Mouse (Mus musculus) bone marrow, adult 2 months (tissue): Measurements from ENCODE around the gene Hsd3b6. TPM values are rescaled to one million over a fixed set of nuclear protein-coding genes. Genes with fewer than 3 reads are reported as not detected.

Source experiments
- H3K27ac ChIP-seq: fragments of 200-500 bp; 2 replicates; pipeline ENCODE4 v1.5.1; 2012; ENCODE audit warnings: low read depth, mild to moderate bottlenecking, control low read depth, inconsistent platforms, low read length; ENCODE audit not compliant: control insufficient read depth, poor library complexity, insufficient read depth
- H3K4me1 ChIP-seq: fragments of 200-500 bp; 2 replicates; pipeline ENCODE4 v1.6.1; 2011; ENCODE audit warnings: low read length; ENCODE audit not compliant: control insufficient read depth, insufficient read depth
- H3K4me3 ChIP-seq: fragments of 200-500 bp; replicated peaks from 2 replicates; pipeline ENCODE3; 2011; ENCODE audit warnings: mild to moderate bottlenecking, low read depth, low read length, control low read depth; ENCODE audit not compliant: control insufficient read depth
- CTCF ChIP-seq: fragments of 200-500 bp; IDR thresholded peaks from 2 replicates; pipeline ENCODE4 v1.5.1; 2011; ENCODE audit warnings: low read length, control low read depth; ENCODE audit not compliant: control insufficient read depth, insufficient read depth
- POLR2A ChIP-seq: fragments of 200-500 bp; IDR thresholded peaks from 2 replicates; pipeline ENCODE4 v1.6.1; 2011; ENCODE audit warnings: low read depth, mild to moderate bottlenecking, control low read depth, low read length, borderline replicate concordance; ENCODE audit not compliant: control insufficient read depth
- WGBS: fragments of 180-500 bp; shearing (Covaris S2); methylation state at CpG from one replicate; pipeline ENCODE4 v1.1.7; 2018; 5-methylcytosine and 5-hydroxymethylcytosine counted together
- polyA plus RNA-seq: library from polyadenylated mRNA; stranded (reverse); fragments of >200 nt; gene quantifications from 2 replicates; pipeline ENCODE4 v1.2.4, GENCODE M21; 2011; ENCODE audit warnings: low replicate concordance; ENCODE audit not compliant: missing spikeins, insufficient read depth, insufficient read length

Gene Hsd3b6
- polyA plus RNA-seq: not detected in 2 replicates

DNA sequence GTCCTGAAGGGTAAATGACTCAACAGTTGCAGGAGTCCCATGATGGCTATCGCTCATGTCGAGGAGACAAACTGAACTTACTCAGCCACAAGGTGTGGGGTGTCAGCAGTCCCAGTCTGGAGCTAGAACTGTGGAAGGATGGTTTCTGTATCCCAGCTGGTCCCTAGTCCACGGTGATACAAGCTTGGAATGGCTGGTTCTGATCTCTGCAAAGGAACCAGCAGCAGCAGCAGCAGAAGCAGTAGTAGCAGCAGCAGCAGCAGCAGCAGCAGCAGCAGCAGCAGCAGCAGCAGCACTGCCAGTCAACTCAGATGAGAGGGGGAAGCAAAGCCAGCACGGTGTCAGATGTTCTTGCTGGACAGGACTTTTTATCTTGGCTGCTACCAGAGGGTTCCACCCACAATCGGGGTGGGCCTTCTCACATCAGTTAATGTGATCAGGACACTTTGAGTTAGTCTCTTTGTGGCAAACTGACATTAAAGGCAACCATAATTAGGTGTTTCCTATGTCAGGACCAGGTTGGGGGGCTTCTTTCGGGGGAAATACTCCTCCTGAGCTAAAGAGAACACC is at the start of gene Hsd3b6:
Gene Hsd3b6, minus strand, starts transcription at position 343 of the 570 bp plus-strand sequence.
- Histone ChIP-seq H3K4me3 (no peak within 1 kb of the TSS), H3K27ac (no peak within 1 kb of the TSS), H3K4me1 (no peaks in the 10 kb centered on the region)
- TF ChIP-seq POLR2A (no peak), CTCF (no peak)
- WGBS: 61% methylated on average over 6 of the region's 6 CpGs

DNA sequence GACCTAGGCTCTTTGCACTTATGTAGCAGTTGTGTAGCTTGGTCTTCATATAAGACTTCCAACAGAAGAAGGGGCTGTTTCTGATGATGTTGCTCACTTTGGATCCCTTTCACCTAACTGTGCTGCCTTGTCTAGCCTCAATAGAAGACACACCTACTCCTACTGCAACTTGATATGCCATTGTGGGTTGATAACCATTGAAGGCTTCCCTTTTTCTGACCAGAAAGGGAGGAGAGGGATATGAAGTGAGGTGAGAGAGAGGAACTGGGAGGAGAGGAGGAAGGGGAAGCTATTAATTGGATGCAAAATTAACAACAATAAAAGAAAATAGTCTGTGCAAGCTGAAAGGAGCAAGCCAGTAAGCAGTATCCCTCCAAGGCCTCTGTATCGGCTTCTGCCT is 48.6 kb upstream of the Hsd3b6 start:
- WGBS: 79% methylated on average over 1 of the region's 1 CpGs
- no peak overlapping the region for H3K4me3 ChIP-seq
- no peak overlapping the region for H3K27ac ChIP-seq
- no peaks in the 10 kb centered on the region for H3K4me1 ChIP-seq
- no peak for TF ChIP-seq CTCF
- TF ChIP-seq POLR2A: no peak

DNA sequence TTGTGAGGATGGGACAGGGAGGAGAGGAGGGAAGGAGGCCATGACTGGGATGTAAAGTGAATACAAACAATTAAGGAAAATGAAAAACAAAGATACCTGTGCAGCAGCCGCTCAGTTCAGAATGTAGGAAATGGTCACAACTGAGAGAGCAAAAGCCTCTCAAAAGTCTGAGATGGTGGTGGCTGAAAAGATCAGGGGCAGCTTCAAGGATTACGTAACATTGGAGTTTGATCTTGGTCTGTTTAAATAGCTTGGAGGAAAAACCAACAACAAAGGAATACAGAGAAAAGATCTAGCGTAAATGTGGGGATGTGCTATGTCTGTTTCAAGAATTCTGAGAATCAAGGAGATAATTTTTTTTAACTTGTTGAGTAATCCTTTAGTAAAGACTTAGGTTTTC is 45.3 kb upstream of the Hsd3b6 start, which contains the start of gene Hsd3b1:
Gene Hsd3b1, minus strand, starts transcription at position 219 of the 400 bp plus-strand sequence.
- Histone ChIP-seq H3K4me3 (no peak within 1 kb of the TSS), H3K27ac (no peak within 1 kb of the TSS), H3K4me1 (no peaks in the 10 kb centered on the region)
- 71% methylated on average over 3 of the region's 3 CpGs for WGBS
- no peak for TF ChIP-seq CTCF
- no peak for TF ChIP-seq POLR2A

DNA sequence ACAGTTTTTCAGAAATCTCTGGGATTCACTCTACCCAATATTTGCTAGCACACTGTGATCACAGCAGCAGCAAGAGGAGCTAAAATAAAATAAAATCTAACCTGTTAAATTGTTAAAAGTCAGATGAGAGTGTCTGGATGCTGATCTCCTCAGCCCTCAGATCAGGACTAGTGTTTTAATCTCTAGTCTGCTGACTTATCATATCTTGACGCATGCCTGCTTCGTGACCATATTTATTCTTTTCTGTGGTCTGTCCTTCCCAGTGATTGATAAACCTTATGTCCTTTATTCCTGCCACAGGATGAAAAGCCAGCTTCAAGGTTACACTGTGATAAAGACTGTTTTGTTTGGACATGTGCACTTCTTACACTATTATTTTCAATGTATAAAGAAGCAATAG is 43.8 kb upstream of the Hsd3b6 start:
- Histone ChIP-seq H3K4me1 (no peaks in the 10 kb centered on the region), H3K4me3 (no peak overlapping the region), H3K27ac (no peak overlapping the region)
- WGBS: 91% methylated on average over 2 of the region's 2 CpGs
- TF ChIP-seq CTCF (no peak), POLR2A (no peak)

DNA sequence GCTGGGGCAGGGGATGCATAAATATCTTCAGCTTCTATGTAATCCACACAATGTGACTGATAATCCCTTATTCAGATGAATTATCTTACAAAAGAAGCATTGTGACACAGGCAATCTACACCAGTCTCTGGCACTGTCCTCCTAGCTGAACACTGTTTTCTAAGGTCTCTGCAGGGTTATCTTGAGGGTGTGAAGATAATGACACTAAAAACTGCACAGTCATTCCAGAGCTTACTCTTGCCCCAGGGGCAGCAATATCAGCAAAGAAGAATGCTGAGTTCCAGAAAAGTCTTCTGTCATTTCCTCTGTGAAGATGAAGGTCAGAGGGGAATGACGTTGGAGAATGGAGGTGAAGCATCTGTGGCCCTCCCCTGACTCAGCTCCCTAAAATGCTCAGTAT is 42.6 kb upstream of the Hsd3b6 start:
- Histone ChIP-seq H3K4me3 (no peak overlapping the region), H3K27ac (no peak overlapping the region), H3K4me1 (no peaks in the 10 kb centered on the region)
- TF ChIP-seq POLR2A (no peak), CTCF (no peak)
- 30% methylated on average over 1 of the region's 1 CpGs for WGBS

GRCm38 (mm10) chr3:98855160-98855559 is 40.9 kb upstream of the Hsd3b6 start:
- H3K4me3 ChIP-seq: no peak overlapping the region
- no peak overlapping the region for H3K27ac ChIP-seq
- H3K4me1 ChIP-seq: no peaks in the 10 kb centered on the region
- no peak for TF ChIP-seq POLR2A
- TF ChIP-seq CTCF: no peak
- 63% methylated on average over 3 of the region's 3 CpGs for WGBS

DNA sequence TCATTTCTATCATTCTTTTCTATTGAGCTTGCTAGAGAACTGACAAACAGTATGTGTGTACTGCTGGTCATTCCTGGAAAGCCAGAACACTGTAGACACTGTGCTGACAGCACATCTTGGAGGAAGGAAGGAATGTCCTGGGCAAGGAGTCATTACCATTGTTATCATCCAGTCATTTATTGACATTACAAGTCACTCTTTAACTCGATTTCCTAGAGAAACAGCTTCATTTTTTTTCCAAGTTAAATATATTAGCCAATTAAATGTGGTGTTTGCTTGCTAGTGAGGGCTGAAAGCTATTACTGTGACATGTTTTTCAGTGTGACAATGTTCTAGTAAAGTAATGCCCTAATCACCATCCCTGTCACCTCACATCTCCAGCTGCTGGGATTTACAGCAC is 39.4 kb upstream of the Hsd3b6 start:
- H3K27ac ChIP-seq: no peak overlapping the region
- H3K4me1 ChIP-seq: no peaks in the 10 kb centered on the region
- no peak for TF ChIP-seq CTCF
- no peak for TF ChIP-seq POLR2A
- WGBS: 30% methylated on average over 1 of the region's 1 CpGs
- H3K4me3 ChIP-seq: no peak overlapping the region

GRCm38 (mm10) chr3:98853051-98853450 is 38.8 kb upstream of the Hsd3b6 start:
- WGBS: 79% methylated on average over 3 of the region's 3 CpGs
- no peak overlapping the region for H3K4me3 ChIP-seq
- H3K4me1 ChIP-seq: no peaks in the 10 kb centered on the region
- TF ChIP-seq POLR2A: no peak
- H3K27ac ChIP-seq: no peak overlapping the region

- Histone ChIP-seq H3K27ac (no peak overlapping the region), H3K4me1 (no peaks in the 10 kb centered on the region), H3K4me3 (no peak overlapping the region)
- TF ChIP-seq CTCF (no peak), POLR2A (no peak)
- WGBS: 67% methylated on average over 6 of the region's 6 CpGs
Observed at GRCm38 (mm10) chr3:98852631-98853030, 38.4 kb upstream of the Hsd3b6 start.
